Mouse (Mus musculus): Measurements from ENCODE around the gene Ctf1.

Gene Ctf1

GRCm38 (mm10) chr7:127712461-127713385 is at the start of gene Ctf1:
Gene Ctf1, plus strand, starts transcription at chr7:127712736.
- peak; percentile 57 for DNase-seq (ENCODE audit: low spot score)

- DNase-seq (ENCODE audit: low spot score): no peak
These were observed 49.6 kb upstream of the Ctf1 start for GRCm38 (mm10) chr7:127662926-127663325.

GRCm38 (mm10) chr7:127666066-127666654 is 46.4 kb upstream of the Ctf1 start:
- DNase-seq (ENCODE audit: low spot score): no peak

- DNase-seq (ENCODE audit: low spot score): no peak
These were observed 45.9 kb upstream of the Ctf1 start for GRCm38 (mm10) chr7:127666679-127667078.

GRCm38 (mm10) chr7:127667171-127667570 is 45.4 kb upstream of the Ctf1 start:
- DNase-seq (ENCODE audit: low spot score): no peak

GRCm38 (mm10) chr7:127671880-127672774 is 40.4 kb upstream of the Ctf1 start:
- DNase-seq (ENCODE audit: low spot score): no peak

GRCm38 (mm10) chr7:127672776-127673175 is 39.8 kb upstream of the Ctf1 start:
- DNase-seq (ENCODE audit: low spot score): no peak

- DNase-seq (ENCODE audit: low spot score): peak; percentile 85
These were observed 37.6 kb upstream of the Ctf1 start for GRCm38 (mm10) chr7:127674977-127675376.

- no peak for DNase-seq (ENCODE audit: low spot score)
These were observed 37.1 kb upstream of the Ctf1 start for GRCm38 (mm10) chr7:127675391-127675811.

- peak; percentile 64 for DNase-seq (ENCODE audit: low spot score)
These were observed 35.5 kb upstream of the Ctf1 start for GRCm38 (mm10) chr7:127677077-127677476.

GRCm38 (mm10) chr7:127677609-127678008 is 34.9 kb upstream of the Ctf1 start:
- no peak for DNase-seq (ENCODE audit: low spot score)

GRCm38 (mm10) chr7:127678811-127679210 is 33.7 kb upstream of the Ctf1 start:
- no peak for DNase-seq (ENCODE audit: low spot score)

GRCm38 (mm10) chr7:127680541-127680940 is 32.0 kb upstream of the Ctf1 start:
- DNase-seq (ENCODE audit: low spot score): no peak

GRCm38 (mm10) chr7:127681888-127682553 is 30.5 kb upstream of the Ctf1 start:
- DNase-seq (ENCODE audit: low spot score): peak; percentile 23

- no peak for DNase-seq (ENCODE audit: low spot score)
These were observed 27.1 kb upstream of the Ctf1 start for GRCm38 (mm10) chr7:127685304-127686018.

- no peak for DNase-seq (ENCODE audit: low spot score)
These were observed 25.6 kb upstream of the Ctf1 start for GRCm38 (mm10) chr7:127686740-127687449.

- DNase-seq (ENCODE audit: low spot score): no peak
These were observed 23.6 kb upstream of the Ctf1 start for GRCm38 (mm10) chr7:127688935-127689334.

GRCm38 (mm10) chr7:127689626-127690280 is 22.8 kb upstream of the Ctf1 start:
- DNase-seq (ENCODE audit: low spot score): no peak

GRCm38 (mm10) chr7:127691221-127691989 is 21.1 kb upstream of the Ctf1 start:
- no peak for DNase-seq (ENCODE audit: low spot score)
